Mouse (Mus musculus) layer of hippocampus, adult 8-10 months (tissue): ENCODE measurements around the gene Tmem136. TPM values are rescaled to one million over a fixed set of nuclear protein-coding genes. Genes with fewer than 3 reads are reported as not detected.
A peak's percentile ranks its signal among the peaks of the same experiment; 100 is the strongest.
"Not testable (repeated sequence)": the region's sequence is repeated elsewhere in the genome, so short reads cannot be mapped to it uniquely, and the experiment has no call there.

Source experiments
- DNase-seq, 2 experiments: peaks; one replicate each; pipeline ENCODE4 v3.0.0; 2022; ENCODE audit warnings: low spot score in 2 of 2
- total RNA-seq, 4 experiments: library from RNA; stranded (reverse); gene quantifications; 2 replicates each; pipeline ENCODE4 v1.2.4; 2022

The Tmem136 gene
- 10 to 100 TPM; 18.5 to 22.9 (median 19.5) TPM for total RNA-seq

DNA sequence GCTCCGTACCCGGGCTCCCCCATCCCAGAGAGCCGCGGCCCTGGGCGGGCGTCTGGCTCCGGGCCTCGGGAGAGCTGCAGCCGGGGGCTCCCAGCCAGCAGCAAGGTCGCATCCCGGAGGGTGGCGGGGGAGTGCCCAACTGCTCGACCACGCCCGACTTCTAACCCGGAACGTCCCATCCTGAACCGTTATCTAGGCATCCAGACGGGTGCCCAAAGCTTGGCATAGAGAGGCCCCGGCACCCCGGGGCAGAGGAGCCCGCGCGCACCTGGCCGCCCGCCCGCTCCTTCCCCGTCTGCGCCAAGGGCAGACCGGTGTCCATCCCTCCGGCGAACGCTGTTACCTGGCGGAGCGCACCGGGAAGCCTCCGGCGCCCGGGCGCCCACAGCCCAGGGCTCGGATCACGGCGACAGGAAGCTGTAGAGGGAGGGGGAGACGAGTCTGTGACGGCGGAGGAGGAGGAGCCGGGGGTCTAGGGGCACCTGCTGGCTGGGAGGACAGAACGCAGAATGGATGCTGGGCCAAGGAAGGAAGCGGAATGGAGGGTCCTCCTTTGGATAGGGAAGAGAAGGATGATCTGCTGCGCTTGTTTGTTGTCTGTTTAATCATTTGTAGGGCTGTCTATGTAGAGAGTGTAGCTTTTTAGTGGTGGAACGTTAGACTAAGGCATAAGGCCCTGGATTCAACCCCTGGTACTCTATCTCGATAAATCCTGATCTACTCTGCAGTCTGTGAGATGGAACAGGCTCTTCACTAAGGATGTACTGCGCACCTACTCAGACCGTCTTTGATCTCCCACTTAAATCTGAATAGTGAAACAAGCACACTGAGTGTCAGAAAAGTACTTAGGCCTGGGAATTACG, at the start of gene Tmem136:
TSS of gene Tmem136 (minus strand) at position 437 of the 863 bp plus-strand sequence.
- DNase-seq = peak; percentile 48 to 57

DNA sequence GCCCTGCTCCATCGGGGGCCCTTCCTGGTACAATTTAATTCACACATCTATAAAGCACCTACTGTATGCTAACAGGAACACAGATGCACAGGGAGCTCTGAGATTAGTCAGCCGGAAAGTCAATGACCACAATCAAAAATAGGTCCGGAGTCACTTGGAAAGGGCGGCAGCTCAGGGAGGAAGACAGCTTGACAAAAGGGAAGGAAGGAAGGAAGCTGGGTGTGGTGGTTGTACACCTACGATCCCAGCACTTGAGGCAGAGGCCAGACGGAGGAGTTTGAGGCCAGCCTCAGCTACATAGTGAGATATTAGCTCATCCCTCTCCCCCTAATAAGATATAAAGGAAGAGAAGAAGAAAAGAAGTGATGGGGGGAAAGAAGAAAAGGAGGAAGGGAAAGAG, 39.6 kb upstream of the Tmem136 start:
- no peak for DNase-seq

GRCm38 (mm10) chr9:43151779-43152178, 35.4 kb upstream of the Tmem136 start:
- DNase-seq = no peak

DNA sequence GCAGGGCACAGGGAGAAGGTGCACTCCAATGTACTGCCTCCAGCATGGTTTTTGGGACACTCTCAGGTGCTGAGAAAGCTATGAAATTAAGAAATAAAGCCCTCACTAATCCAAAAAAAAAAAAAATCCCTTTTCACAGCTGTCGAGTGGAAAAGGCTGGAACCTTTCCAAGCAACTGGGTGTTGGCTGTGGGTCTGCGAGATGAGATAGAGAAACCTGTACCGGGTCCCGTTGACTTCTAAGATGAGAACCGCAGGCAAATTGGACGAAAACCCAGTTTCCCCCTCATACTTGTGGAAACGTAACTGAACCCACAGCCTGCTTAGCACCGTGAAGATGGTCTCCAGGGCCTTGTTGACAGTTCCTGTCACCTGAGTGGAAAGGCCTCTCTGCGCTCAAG, 34.6 kb upstream of the Tmem136 start:
- DNase-seq = no peak

GRCm38 (mm10) chr9:43150075-43150474, 33.7 kb upstream of the Tmem136 start:
- peak in 1 of 2 experiments; percentile 65 for DNase-seq

DNA sequence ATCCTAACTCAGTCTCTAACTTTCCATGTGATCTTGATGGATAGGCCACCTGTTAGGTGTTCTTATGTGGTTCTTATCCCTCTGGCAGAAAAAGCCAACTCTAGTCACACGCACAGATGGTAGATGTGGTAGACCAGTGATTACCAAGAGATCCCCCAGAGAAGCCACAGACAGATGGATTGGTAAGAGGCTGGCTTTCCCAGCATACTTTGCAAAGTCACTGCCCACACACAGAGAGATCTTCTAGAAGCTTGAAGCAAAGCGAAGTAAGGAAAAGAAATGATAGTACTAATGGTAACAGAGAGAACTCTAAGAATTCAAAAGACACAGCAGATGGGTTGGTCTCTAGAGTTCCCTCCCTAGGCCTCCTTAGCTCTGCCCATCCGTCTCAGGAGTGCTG, 33.1 kb upstream of the Tmem136 start:
- peak; percentile 42 to 48 for DNase-seq

- no peak for DNase-seq
Measured at GRCm38 (mm10) chr9:43145196-43145595, 28.8 kb upstream of the Tmem136 start.

DNA sequence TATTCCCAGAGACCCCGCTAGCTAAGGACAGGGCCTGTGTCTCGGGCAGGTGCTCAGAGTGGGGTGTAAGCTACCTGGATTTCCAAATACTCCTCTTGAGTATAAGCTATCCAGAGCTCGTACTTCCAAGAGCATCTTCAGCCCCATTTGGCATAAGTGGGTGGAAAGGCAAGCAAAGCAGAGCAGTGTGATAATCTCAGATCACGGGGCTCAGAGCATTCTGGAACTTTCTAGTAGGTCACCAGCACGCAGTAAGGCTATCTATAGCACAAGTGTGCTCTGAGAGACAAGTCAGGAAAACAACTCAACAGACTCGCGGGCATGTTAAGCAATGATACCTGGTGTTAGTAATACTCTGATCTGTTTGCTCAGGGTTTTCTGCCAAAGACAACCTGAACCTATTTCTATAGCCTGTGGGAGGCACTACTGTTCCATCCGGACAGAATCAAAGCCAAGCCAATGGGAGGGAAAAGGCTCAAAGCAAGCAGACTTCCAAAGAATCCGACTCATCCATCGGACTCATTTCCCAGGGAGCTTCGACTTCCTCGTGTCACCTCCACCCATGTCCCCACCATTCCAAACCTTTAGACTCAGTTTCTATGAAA, 27.9 kb upstream of the Tmem136 start:
- no peak for DNase-seq

- DNase-seq = peak in 1 of 2 experiments; percentile 78
Measured at GRCm38 (mm10) chr9:43141839-43142238, 25.5 kb upstream of the Tmem136 start.

- DNase-seq = peak; percentile 58 to 61
Measured at GRCm38 (mm10) chr9:43133525-43133924, 17.2 kb upstream of the Tmem136 start.

DNA sequence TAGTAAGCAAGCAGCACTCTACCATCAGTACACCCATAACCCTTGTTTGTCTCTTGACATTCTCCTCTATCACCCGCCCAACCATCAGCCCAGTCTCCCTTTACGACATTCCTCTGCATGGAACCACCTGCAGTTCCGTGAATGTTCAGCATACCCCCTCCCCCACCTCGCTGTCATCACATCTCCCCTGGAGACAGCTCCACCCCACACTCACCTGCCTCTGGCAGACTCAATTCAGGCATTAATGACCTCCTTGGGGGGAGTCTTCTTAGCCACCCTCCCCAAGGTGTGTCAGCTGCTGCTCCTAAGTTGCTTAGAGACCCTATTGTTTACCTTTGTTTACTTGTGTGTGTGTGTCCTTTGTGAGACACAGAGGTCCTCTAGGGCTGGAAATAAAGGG, 16.0 kb upstream of the Tmem136 start:
- no peak for DNase-seq

DNA sequence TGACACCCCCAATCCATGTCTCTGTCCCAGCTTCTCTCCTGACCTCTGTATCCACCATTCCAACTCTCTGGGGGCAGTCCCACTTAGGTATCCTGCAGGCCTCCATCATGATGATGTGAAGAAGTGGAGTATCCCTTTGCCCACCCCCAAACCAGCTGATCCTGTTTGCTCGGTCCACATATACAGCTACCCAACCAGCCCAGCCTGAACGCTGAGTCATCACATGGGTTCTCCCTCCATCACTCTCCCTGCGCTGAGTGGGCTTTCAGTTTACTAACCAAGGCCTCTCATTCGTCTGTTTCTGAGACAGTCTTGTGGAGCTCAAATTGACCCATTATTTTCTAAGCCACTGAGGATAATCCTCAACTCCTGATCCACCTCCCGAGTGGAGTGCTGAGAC, 15.6 kb upstream of the Tmem136 start:
- no peak for DNase-seq

GRCm38 (mm10) chr9:43130684-43131083, 14.3 kb upstream of the Tmem136 start:
- DNase-seq = no peak

GRCm38 (mm10) chr9:43127101-43127787, 10.9 kb upstream of the Tmem136 start:
- peak; percentile 50 to 54 for DNase-seq

DNA sequence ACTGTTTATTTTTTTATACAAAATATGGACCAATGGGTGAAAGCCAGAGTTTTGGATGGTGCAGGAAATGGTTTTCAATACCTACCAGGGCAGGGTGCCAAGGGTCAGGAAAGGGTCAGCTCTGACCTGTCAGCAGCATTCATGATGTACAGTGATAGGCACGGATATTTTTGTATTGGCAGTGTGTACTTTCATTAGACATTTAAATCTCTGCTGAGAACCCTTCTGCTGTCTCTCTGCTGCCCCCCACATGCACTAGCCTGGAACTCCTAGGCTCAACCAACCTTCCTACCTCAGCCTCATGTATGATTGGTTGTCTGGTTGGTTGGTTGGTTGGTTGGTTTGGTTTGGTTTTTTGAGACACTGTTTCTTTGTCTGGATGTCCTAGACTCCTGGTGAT, 6.0 kb upstream of the Tmem136 start:
- DNase-seq = no peak

GRCm38 (mm10) chr9:43121948-43122347, 5.6 kb upstream of the Tmem136 start:
- DNase-seq = not testable (repeated sequence)

GRCm38 (mm10) chr9:43116997-43117336, 597 bp upstream of the Tmem136 start:
- DNase-seq = no peak

DNA sequence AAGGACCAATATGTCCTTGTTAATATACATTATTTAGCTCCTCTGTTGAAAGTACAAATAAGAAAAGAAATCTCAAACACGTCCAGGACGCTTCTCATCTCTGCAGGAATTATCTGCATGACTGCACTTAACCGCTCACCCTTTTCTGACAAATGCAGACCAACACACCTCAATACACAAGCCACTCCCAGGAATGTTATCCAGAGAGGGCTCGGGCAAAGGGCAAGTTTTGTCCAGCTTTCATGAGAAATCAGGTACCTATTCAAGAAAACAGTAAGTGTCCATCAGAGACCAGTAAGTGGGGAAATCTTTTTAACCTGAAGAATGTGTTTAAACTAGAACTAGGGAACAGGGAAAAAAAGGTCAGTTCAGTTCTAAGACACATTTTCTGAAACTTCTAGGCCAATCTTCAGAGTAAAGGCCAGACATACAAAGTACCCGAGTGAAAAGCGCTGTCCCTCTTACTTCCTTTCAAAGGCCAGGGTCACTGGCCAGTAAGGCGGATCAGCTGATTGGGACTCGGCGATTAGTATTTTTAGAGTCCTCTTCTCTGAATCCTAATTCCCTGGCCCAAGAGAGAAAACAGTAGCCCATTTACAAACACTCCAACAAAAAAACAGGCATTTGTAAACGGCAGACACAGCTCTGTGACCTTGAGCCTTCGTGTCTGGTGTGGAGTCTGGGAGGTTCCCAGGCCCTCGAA, 788 bp downstream of the Tmem136 start:
- peak in 1 of 2 experiments; percentile 59 for DNase-seq

- DNase-seq = no peak
Measured at GRCm38 (mm10) chr9:43114833-43115232, 1.5 kb downstream of the Tmem136 start.

DNA sequence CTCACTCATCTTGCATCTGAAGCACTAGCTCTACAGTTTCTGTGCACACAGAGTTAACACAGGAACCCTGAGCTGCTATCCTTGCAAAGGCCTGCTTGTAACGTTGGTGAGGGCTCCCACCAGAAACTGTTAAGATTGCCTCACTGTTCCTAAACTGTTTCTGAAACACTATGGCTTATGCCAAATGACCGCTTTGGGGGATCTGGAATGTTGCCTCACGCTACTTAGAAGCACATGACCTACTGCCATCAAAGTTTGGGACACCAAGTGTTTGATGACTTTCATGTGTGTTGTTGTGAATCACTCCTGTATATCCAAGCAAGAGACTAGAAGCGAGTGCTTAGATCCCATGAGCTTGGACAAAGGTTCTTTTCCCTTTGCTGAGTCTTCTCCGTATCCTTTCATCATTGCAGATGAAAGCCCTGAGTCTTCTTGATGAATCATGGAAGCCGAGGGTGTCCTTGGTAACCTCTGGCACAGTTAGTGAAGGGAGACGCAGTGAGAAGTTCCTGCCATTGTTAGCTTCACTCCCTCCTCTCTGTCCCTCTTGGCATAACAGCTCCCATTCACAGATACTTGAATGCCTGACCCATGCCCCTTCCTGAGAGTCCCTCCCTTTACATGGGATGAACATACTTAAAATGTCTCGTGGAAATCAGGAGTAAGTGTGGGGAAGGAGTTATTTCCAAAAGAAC, 5.9 kb downstream of the Tmem136 start:
- no peak for DNase-seq

GRCm38 (mm10) chr9:43109125-43109524, 7.2 kb downstream of the Tmem136 start:
- DNase-seq = no peak
